Comparison of ENCODE assay signal across 7 mouse cellular contexts in genomic region chr12:24701621-24702020, GRCm38 (mm10). TPM values are rescaled to one million over a fixed set of nuclear protein-coding genes. Genes with fewer than 3 reads are reported as not detected.
DNase-seq lines count a peak whose midpoint lies in the region; ATAC-seq and TF ChIP-seq lines count a peak whose summit lies in the region.
"Not testable (repeated sequence)": the region's sequence is repeated elsewhere in the genome, so short reads cannot be mapped to it uniquely, and the experiment has no call there.
"Had no signal": no experiment of that assay in that cellular context is flagged by ENCODE, and none has a peak within 500 bp of the region (broad histone marks: within the 10 kb centered on the region; RNA-seq: fewer than 3 reads in every experiment).

No protein-coding gene starts in this region.

- intact Hi-C loops in heart, adult 2 months (cut with DNase I) = not testable (repeated sequence)

- not testable (repeated sequence) for H3K9me3 ChIP-seq in MEL (replicated peaks; ENCODE audit: insufficient read depth, low read length); kidney, postnatal 0 days (replicated peaks; ENCODE audit: low read length); liver, postnatal 0 days (ENCODE audit: low read length)

- not testable (repeated sequence) for TF ChIP-seq POLR2A in MEL (IDR thresholded peaks at IDR 0.05; ENCODE audit: control insufficient read depth in 1 of 2, insufficient read depth in 1 of 2, low read depth in 1 of 2, low read length in 2 of 2, poor library complexity in 1 of 2); heart, adult 2 months (IDR thresholded peaks at IDR 0.05; ENCODE audit: insufficient read depth, low read depth, low read length)

- H3K4me3 ChIP-seq in MEL (ENCODE audit: control insufficient read depth in 1 of 2, insufficient read depth in 1 of 2, low read depth in 2 of 2, low read length in 2 of 2); heart, adult 2 months; kidney, postnatal 0 days (replicated peaks; ENCODE audit: low read depth, low read length); liver, postnatal 0 days (ENCODE audit: low read depth, low read length): not testable (repeated sequence)

- peak; percentile 36 for DNase-seq in CD4-positive, CD25-positive, alpha-beta regulatory T cell, adult 2 months (ENCODE audit: low read depth, low spot score)
- DNase-seq in MEL (ENCODE audit: low read depth, low spot score) = peak; percentile 65
- not testable (repeated sequence) for DNase-seq in heart, adult 2 months; kidney, postnatal 0 days (ENCODE audit: low spot score); liver, postnatal 0 days
- DNase-seq in splenic B cell, adult 2 months (ENCODE audit: low read depth, low spot score) = peak; percentile 22

- not testable (repeated sequence) for H3K36me3 ChIP-seq in MEL (ENCODE audit: control insufficient read depth in 1 of 2, insufficient read depth in 2 of 2, low read length in 2 of 2); heart, adult 2 months (ENCODE audit: control insufficient read depth, insufficient read depth, low read length); kidney, postnatal 0 days (ENCODE audit: insufficient read depth, low read length); liver, postnatal 0 days (replicated peaks; ENCODE audit: insufficient read depth, low read length); splenic B cell, adult 2 months (ENCODE audit: control insufficient read depth, insufficient read depth, low read length, poor library complexity, severe bottlenecking)

- H3K79me2 ChIP-seq in MEL (ENCODE audit: control insufficient read depth, insufficient read depth, low read length, poor library complexity); heart, adult 2 months (replicated peaks; ENCODE audit: control insufficient read depth, insufficient read depth, low read length): not testable (repeated sequence)

- peak; percentile 39 for TF ChIP-seq RAD21 in MEL (IDR thresholded peaks at IDR 0.05; ENCODE audit: low read depth, low read length)

- not testable (repeated sequence) for H3K4me2 ChIP-seq in kidney, postnatal 0 days (ENCODE audit: low read length); liver, postnatal 0 days (ENCODE audit: low read depth, low read length)

- peak; percentile 16 to 45 (median 24); a peak in 5 of 6 replicates for TF ChIP-seq CTCF in MEL (IDR thresholded peaks at IDR 0.05 in 2 of 3, conservative IDR thresholded peaks at IDR 0.05 in 1 of 3; ENCODE audit: control insufficient read depth in 1 of 3, insufficient read depth in 1 of 3, low read depth in 2 of 3, low read length in 3 of 3, poor library complexity in 1 of 3, severe bottlenecking in 1 of 3)
- peak; percentile 30 for TF ChIP-seq CTCF in heart, adult 2 months (IDR thresholded peaks at IDR 0.05)
- peak; percentile 48 for TF ChIP-seq CTCF in kidney, postnatal 0 days (IDR thresholded peaks at IDR 0.05; ENCODE audit: low read depth)
- TF ChIP-seq CTCF in liver, postnatal 0 days (IDR thresholded peaks at IDR 0.05; ENCODE audit: low read depth) = peak; percentile 55

- peaks cover 0 to 14% of the 10 kb centered on the region in 2 experiments; a peak in 2 of 4 replicates for H3K4me1 ChIP-seq in MEL (ENCODE audit: control insufficient read depth in 1 of 2, insufficient read depth in 2 of 2, low read length in 2 of 2)
- H3K4me1 ChIP-seq in heart, adult 2 months (ENCODE audit: control insufficient read depth, insufficient read depth, low read length); kidney, postnatal 0 days (replicated peaks; ENCODE audit: insufficient read depth, low read length): not testable (repeated sequence)
- H3K4me1 ChIP-seq in liver, postnatal 0 days (ENCODE audit: insufficient read depth) = peaks cover 22% of the 10 kb centered on the region

- H3K9ac ChIP-seq in MEL (ENCODE audit: control insufficient read depth, low read depth, low read length, poor library complexity, severe bottlenecking); heart, adult 2 months (ENCODE audit: low read depth, low read length); kidney, postnatal 0 days (ENCODE audit: low read depth, low read length); liver, postnatal 0 days (replicated peaks): not testable (repeated sequence)

- WGBS in heart, adult 2 months = 89% methylated on average over 9 of the region's 9 CpGs
- WGBS in kidney, postnatal 0 days = 90% methylated on average over 9 of the region's 9 CpGs
- WGBS in liver, postnatal 0 days (ENCODE audit: insufficient replicate concordance) = 84% methylated on average over 9 of the region's 9 CpGs

- H3K27me3 ChIP-seq in MEL (ENCODE audit: control insufficient read depth in 1 of 2, insufficient read depth in 2 of 2, low read length in 2 of 2); heart, adult 2 months (ENCODE audit: control insufficient read depth, insufficient read depth, low read length); kidney, postnatal 0 days (ENCODE audit: insufficient read depth, low read length); liver, postnatal 0 days (ENCODE audit: insufficient read depth, low read length); splenic B cell, adult 2 months (ENCODE audit: control insufficient read depth, insufficient read depth, low read length, poor library complexity, severe bottlenecking): not testable (repeated sequence)

- ATAC-seq in kidney, postnatal 0 days (replicated peaks; ENCODE audit: low FRiP score, low read depth); liver, postnatal 0 days: not testable (repeated sequence)

- H3K27ac ChIP-seq in MEL (ENCODE audit: control insufficient read depth, low read depth, low read length); heart, adult 2 months; kidney, postnatal 0 days; liver, postnatal 0 days (ENCODE audit: low read depth): not testable (repeated sequence)

- not testable (repeated sequence) for TF ChIP-seq EP300 in MEL (IDR thresholded peaks at IDR 0.05; ENCODE audit: low read depth in 1 of 2, low read length in 2 of 2); heart, adult 2 months (IDR thresholded peaks at IDR 0.05; ENCODE audit: insufficient read depth, low read depth, low read length); liver, postnatal 0 days (IDR thresholded peaks at IDR 0.05; ENCODE audit: low read depth)

TF ChIP-seq in MEL, 35 proteins besides CTCF, POLR2A, EP300 and RAD21:
- TF ChIP-seq ZNF384 (IDR thresholded peaks at IDR 0.05; ENCODE audit: low read depth, low read length) (peak; percentile 85), SMC3 (IDR thresholded peaks at IDR 0.05; ENCODE audit: low read depth, low read length) (peak; percentile 14; the same call in 1 of the 2 replicates)

RNA-seq across cellular contexts. Expression of gene Rrm2, which starts 6.4 kb away (rescaled TPM):
- total RNA-seq in MEL (2012; rRNA removed) = 81.2 and 88.2 TPM in 2 replicates
- polyA plus RNA-seq in MEL (2012; ENCODE audit: insufficient read depth in 1 of 2, insufficient read length in 2 of 2, low read depth in 1 of 2, low replicate concordance in 2 of 2, missing spikeins in 1 of 2) = 100 to 1,000 TPM; 127 to 158 TPM
- 1 to 10 TPM; 1.8 to 2.1 TPM for total RNA-seq in heart, adult 2 months (2021)
- 0.82 and 1.7 TPM in 2 replicates for polyA plus RNA-seq in heart, adult 2 months (2012; rRNA removed)
- 101 and 136 TPM in 2 replicates for polyA plus RNA-seq in kidney, postnatal 0 days (2015; fragmentation: Nextera tagmentation; extraction: Ambion mirVana)
- polyA plus RNA-seq in liver, postnatal 0 days (2015; fragmentation: Nextera tagmentation; extraction: Ambion mirVana) = 235 and 276 TPM in 2 replicates

RNA-seq across cellular contexts. Expression of gene Cys1, which starts 20.0 kb away (rescaled TPM):
- not detected in 2 replicates for total RNA-seq in MEL (2012; rRNA removed)
- not detected for polyA plus RNA-seq in MEL (2012; ENCODE audit: insufficient read depth in 1 of 2, insufficient read length in 2 of 2, low read depth in 1 of 2, low replicate concordance in 2 of 2, missing spikeins in 1 of 2)
- total RNA-seq in heart, adult 2 months (2021) = 1 to 10 TPM; 3.3 to 4.0 TPM
- polyA plus RNA-seq in heart, adult 2 months (2012; rRNA removed) = 5.6 and 7.4 TPM in 2 replicates
- 16.2 and 16.4 TPM in 2 replicates for polyA plus RNA-seq in kidney, postnatal 0 days (2015; fragmentation: Nextera tagmentation; extraction: Ambion mirVana)
- 0.31 and 0.50 TPM in 2 replicates for polyA plus RNA-seq in liver, postnatal 0 days (2015; fragmentation: Nextera tagmentation; extraction: Ambion mirVana)
- polyA plus RNA-seq: erythroblast, embryonic 14.5 days had no signal

RNA-seq across cellular contexts. Expression of gene Klf11, which starts 50.5 kb away (rescaled TPM):
- total RNA-seq in MEL (2012; rRNA removed) = 1.8 and 2.4 TPM in 2 replicates
- polyA plus RNA-seq in MEL (2012; ENCODE audit: insufficient read depth in 1 of 2, insufficient read length in 2 of 2, low read depth in 1 of 2, low replicate concordance in 2 of 2, missing spikeins in 1 of 2) = 1 to 10 TPM in 1 of 2 experiments, not detected in 1; 7.2 TPM
- total RNA-seq in heart, adult 2 months (2021) = 10 to 100 TPM in 1 of 2 experiments, 1 to 10 TPM in 1; 7.8 to 13.5 TPM
- polyA plus RNA-seq in heart, adult 2 months (2012; rRNA removed) = 8.8 and 15.1 TPM in 2 replicates
- polyA plus RNA-seq in kidney, postnatal 0 days (2015; fragmentation: Nextera tagmentation; extraction: Ambion mirVana) = 15.4 and 17.2 TPM in 2 replicates
- polyA plus RNA-seq in liver, postnatal 0 days (2015; fragmentation: Nextera tagmentation; extraction: Ambion mirVana) = 4.0 and 5.3 TPM in 2 replicates

Comparison
In these comparisons a context has a peak if more than half of its experiments do, and no peak if none do; other contexts are left out.
1. RNA of gene Rrm2, which starts 6.4 kb away (polyA plus RNA-seq): 235 to 276 TPM in liver, postnatal 0 days, 127 to 158 TPM in MEL and 101 to 136 TPM in kidney, postnatal 0 days; 0.82 to 1.7 TPM in heart, adult 2 months; every median in the first group is over 10 times any median in the second.
2. Peak in every context shown above with its lines, with median percentiles within 50 percentile points of each other: CTCF ChIP-seq.